Mouse (Mus musculus) spleen, postnatal 14 days (tissue): ENCODE data around the gene Scpep1.
A peak's percentile ranks its signal among the peaks of the same experiment; 100 is the strongest.
"Not testable (repeated sequence)": the region's sequence is repeated elsewhere in the genome, so short reads cannot be mapped to it uniquely, and the experiment has no call there.

Experiments used
- DNase-seq, 2 experiments: peaks; one replicate each; pipeline ENCODE4 v3.0.0; 2021 to 2022; ENCODE audit warnings: low spot score in 2 of 2

Scpep1 gene

DNA sequence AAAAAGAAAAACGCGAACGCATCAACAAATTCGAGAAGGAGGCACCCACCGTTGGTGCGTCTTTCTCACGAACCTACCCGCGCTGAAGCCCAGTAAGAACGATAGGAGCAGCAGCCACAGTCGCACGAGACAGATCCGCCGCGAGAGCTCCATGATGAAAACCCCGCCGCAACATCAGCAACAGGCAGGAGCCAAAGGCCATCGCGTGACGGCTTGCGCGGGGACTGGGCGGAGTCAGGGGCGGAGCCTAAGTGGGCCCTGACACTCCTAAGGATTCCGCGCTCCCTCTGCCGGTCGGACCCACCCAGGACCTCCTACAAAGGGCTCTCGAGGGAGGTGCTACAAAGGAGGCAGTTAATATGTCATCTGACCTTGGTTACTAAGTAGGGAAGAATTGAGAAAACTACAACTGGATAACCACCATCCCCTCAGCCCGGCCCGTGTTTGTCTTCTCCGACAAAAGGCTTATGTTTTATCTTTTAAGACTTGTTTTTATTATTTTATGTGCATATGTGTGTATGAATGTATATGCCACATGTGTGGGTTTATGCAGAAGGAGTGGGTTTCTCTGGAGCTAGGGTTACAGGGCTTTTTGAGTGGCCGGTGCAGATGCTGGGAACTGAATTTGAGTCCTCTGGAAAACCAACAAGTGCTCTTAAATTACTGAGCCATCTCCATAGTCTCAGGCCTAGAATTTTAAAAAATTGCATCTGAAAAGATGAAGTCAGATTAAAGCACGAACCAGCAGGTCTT is at the start of gene Scpep1:
Scpep1 (minus strand) TSS at position 249 of the 753 bp plus-strand sequence.
- peak; percentile 96 for DNase-seq

DNA sequence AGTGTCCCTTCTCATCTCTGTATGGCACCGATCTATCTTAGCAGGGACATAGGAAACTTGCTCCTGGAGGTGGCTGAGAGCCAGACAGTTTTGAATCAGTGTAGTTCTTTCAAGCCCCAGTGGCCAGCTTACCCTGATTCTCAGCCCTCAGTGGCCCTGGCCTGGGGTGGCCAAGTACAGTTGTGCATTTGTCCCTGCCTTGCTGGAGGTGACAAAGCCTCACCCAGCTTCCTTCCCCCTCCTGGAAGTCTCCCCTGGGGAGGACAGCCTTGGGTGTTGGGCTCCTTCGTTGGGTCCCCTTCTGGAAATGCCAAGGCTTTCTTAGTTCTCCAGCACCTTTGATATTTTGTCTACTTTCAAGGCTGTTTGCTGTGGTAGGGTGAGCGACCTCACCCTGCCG is 48.5 kb upstream of the Scpep1 start:
- no peak for DNase-seq

- no peak for DNase-seq
These were observed 47.8 kb upstream of the Scpep1 start for GRCm38 (mm10) chr11:89003078-89003477.

- DNase-seq: no peak
These were observed 47.4 kb upstream of the Scpep1 start for GRCm38 (mm10) chr11:89002621-89003020.

GRCm38 (mm10) chr11:89002068-89002467 is 46.8 kb upstream of the Scpep1 start:
- DNase-seq: no peak

DNA sequence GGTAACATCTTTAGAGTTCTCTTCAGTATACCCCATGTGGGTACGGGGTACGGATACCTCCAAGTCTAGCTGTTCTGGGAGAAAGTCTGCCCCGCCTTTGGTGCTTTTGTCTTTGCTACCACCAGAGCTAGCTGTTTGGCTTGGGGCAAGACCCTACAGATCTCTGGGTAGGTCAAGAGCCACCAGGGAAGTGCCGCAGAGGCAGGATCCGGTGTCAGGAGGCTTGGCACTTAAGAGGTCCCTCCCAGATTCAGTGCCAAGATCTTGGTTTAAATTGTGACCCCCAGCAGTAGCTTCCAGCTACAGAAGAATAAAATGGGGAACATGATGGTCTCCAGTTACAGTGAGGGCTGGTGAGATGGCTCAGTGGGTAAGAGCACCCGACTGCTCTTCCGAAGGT is 46.3 kb upstream of the Scpep1 start:
- no peak for DNase-seq

GRCm38 (mm10) chr11:89000527-89000819 is 45.2 kb upstream of the Scpep1 start:
- no peak for DNase-seq

DNA sequence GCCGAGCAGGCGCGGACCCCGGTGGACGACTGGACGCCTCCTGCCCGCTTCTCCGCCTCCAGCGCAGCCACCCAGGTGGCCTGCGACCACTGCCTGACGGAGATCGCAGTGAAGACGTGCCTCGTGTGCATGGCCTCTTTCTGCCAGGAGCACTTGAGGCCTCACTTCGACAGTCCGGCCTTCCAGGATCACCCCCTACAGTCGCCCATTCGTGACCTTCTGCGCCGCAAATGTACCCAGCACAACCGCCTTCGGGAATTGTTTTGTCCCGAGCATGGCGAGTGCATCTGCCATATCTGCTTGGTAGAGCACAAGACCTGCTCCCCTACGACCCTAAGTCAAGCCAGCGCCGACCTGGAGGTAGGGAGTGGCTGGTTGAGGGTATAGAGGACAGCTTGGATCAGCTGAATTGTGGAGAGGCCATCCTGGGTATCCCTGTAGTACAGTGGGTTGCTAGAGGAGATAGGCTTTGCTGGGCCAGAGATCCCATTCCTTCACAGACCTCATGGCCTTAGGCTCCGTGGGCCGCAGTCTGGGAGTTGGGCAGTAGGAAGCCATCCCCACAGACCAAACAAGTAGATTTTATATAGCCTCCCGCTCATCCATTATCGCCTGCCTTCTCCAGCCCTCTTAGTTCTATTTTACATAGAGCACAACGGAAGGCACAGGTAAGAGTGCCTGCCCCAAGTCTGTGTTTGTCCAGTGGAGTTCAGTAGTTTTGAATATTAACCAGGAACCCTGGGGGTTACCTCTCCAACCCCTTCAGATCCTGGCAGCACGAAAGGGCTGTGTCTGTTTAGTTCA is 44.7 kb upstream of the Scpep1 start:
- no peak for DNase-seq

GRCm38 (mm10) chr11:88998974-88999722 is 43.9 kb upstream of the Scpep1 start, which contains the start of gene Trim25:
Trim25 (plus strand) TSS chr11:88999376.
- DNase-seq: peak; percentile 90 to 94

DNA sequence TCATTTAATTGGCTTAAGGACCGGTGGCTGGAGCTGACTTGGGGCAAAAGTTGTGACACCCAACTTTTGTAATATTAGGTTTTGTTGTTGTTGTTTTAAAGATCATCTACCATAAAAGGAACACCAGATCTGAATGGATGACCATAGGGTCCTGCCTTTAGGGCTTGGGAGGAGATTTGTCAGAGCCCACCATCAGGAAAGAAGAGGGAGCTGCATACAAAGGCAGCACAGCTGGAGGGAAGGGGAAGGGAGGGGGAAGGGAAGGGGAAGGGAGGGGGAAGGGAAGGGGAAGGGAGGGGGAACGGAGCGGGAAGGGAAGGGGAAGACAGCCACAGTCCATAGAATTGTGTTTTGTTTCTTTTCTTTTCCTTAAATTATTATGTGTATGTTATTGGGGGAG is 43.1 kb upstream of the Scpep1 start:
- DNase-seq: no peak

- DNase-seq: not testable (repeated sequence)
These were observed 42.1 kb upstream of the Scpep1 start for GRCm38 (mm10) chr11:88997343-88997742.

- DNase-seq: no peak
These were observed 41.2 kb upstream of the Scpep1 start for GRCm38 (mm10) chr11:88996427-88996826.

DNA sequence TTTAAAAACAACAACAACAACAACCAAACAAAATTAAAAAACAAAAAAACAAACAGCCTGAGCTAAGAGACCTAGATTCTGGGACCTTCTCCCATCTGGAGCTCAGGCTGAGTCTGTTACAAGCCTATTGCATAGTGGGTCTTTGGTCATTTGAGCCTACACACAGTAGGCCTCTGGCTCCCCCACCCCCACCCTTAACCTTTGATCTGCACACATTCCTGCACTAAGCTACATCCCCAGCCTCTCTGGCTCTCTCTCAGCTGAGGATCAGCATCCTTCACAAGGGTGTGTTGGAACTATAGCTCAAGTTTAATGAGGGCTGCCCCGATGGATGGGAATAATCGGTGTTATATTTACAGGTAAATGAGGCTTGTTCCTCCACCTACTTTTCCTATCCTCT is 40.4 kb upstream of the Scpep1 start:
- DNase-seq: no peak

- DNase-seq: no peak
These were observed 39.2 kb upstream of the Scpep1 start for GRCm38 (mm10) chr11:88994492-88994891.

GRCm38 (mm10) chr11:88993625-88994024 is 38.4 kb upstream of the Scpep1 start:
- peak; percentile 48 to 69 for DNase-seq

DNA sequence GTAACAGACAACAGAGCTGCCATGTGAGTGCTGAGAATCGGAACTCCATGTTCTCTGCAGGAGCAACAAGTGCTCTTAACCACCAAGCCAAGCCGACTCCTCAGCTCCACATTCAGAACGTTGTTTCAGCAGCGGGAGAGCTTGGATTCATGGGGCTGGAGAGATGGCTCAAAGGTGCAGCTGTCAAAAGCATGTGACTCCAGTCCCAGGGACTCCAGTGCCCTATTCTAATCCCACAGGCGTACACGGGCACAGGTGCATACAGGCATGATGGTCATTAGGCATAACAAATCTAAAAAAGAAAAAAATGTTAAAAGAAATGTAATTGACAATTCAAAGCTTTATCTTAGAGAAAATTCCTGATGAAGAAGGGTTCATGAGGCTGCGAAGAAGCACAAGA is 37.9 kb upstream of the Scpep1 start:
- DNase-seq: no peak

DNA sequence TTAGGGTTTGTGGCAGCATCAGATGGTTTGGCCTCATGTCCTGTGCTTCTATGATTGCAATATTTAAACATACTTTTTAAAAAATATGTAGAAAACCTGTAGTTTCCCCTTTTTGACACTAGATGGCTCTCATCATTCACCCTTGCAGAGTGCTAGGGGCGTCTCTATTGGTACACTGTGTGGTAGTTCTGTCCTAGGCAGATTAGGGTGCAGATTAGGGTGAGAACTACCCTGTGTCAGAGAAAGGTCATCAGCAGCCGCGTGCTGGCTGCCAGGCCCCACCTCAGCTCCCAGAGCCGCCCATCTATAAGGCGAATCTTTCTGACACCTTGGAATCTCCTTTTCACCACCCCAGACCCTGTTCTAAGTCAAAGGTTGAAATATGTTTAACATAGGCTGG is 34.3 kb upstream of the Scpep1 start:
- no peak for DNase-seq

- DNase-seq: no peak
These were observed 33.7 kb upstream of the Scpep1 start for GRCm38 (mm10) chr11:88988956-88989355.

GRCm38 (mm10) chr11:88986616-88987015 is 31.4 kb upstream of the Scpep1 start:
- no peak for DNase-seq

DNA sequence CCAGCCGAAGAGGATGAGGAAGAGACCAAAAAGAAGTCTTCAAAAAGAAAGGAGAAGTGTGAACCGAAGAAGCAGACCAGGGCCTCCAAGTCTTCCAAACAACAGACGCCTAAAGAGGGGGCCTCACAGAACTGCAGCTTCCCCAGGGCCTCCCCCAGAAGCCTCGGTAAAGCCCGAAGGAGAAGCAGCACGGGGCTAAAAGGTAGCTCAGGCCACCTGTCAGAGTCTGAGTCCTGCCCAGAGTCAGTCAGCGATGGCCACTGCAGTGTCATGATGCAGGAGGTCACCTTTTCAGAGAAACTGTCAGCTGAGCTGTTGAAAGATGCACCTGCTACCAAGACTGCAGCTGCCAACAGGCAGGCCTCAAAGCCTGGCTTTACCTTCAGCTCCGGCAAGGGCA is 26.1 kb upstream of the Scpep1 start:
- DNase-seq: no peak

DNA sequence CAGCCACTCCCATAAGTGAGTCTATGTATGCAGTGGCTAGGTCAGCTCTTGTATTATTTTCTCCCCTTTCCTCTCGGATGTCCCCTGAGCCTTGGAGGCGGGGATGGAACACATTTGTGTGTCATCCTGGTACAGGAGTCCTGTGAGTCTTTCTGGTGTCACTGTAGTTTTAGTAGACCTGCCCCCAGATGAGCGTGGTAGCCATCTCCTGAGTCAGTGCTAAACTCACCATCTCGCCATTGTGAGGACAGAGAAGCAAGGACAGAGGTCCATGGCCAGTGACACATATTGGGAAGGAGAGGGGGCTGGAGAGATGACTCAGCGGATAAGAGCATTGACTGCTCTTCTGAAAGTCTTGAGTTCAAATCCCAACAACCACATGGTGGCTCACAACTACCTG is 21.9 kb upstream of the Scpep1 start:
- no peak for DNase-seq

DNA sequence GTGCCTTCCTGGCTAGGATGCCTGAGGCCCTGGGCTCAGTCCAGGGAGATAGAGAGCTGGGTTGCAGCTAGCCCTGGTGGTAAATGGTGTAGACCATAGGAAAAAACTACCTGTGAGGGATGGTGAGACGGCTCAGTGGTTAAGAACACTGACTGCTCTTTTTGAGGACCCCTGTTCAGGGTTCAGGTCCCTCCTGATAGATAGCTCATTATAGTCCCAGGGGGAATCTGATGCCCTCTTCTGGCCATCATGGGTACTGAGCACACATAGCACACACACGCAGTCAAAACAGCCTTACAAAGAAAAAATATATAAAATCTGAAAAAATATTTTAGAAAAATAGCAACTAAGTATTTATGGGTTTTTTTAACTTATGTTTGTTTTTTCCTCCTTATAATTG is 21.1 kb upstream of the Scpep1 start:
- no peak for DNase-seq
